Mouse (Mus musculus) E14TG2a.4 (cell line): ENCODE measurements around the gene Rin3.

Experiments
- CTCF ChIP-seq: conservative IDR thresholded peaks from 2 replicates; pipeline ENCODE4 v1.5.1; 2014; ENCODE audit warnings: low read length
- NANOG ChIP-seq: IDR thresholded peaks from 2 replicates; pipeline ENCODE4 v1.6.1; 2014; ENCODE audit warnings: borderline replicate concordance, low read length, mixed read lengths
- POU5F1 ChIP-seq: IDR thresholded peaks from 2 replicates; pipeline ENCODE4 v1.6.1; 2014; ENCODE audit warnings: low read length, borderline replicate concordance

DNA sequence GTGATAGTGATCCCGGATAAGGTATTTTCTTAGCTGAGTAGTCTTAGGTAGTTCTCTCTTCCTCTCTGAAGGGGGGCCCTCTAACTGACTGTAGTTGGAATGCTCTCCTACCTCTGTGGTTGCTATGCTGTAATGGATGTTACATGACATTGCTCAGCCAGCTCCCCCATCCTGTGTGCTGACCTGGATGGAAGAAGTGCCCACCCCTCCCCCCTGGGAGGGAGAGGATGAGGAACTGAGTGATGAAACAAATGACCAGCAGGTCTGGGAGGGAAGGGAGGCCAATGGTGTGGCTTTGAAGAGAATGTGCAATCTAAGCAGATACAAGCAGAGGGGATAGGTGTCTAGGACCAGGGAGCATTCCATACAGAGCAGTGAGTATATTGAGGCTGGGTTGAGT is 73.9 kb downstream of the Rin3 start:
- TF ChIP-seq CTCF (no peak), NANOG (no peak), POU5F1 (no peak)
